Mouse (Mus musculus) ES-Bruce4 (cell line): ENCODE results near the gene Adgrg6. TPM values are rescaled to one million over a fixed set of nuclear protein-coding genes. Genes with fewer than 3 reads are reported as not detected.

Experiments used
- H3K27ac ChIP-seq: 2 replicates; pipeline ENCODE4 v1.5.1; 2012; ENCODE audit warnings: low read length, inconsistent platforms; ENCODE audit not compliant: insufficient read depth
- H3K27me3 ChIP-seq: 2 replicates; pipeline ENCODE4 v1.6.1; 2012; ENCODE audit warnings: mild to moderate bottlenecking, low read length, inconsistent platforms; ENCODE audit not compliant: control insufficient read depth, poor library complexity, insufficient read depth, severe bottlenecking
- H3K36me3 ChIP-seq: 2 replicates; pipeline ENCODE4 v1.6.1; 2012; ENCODE audit warnings: inconsistent platforms, mild to moderate bottlenecking, low read length, moderate library complexity; ENCODE audit not compliant: control insufficient read depth, poor library complexity, insufficient read depth, severe bottlenecking
- H3K4me1 ChIP-seq: one replicate; pipeline ENCODE4 v1.8.1; 2011; ENCODE audit warnings: low read length; ENCODE audit not compliant: control insufficient read depth, insufficient read depth
- H3K4me3 ChIP-seq: 2 replicates; pipeline ENCODE4 v1.5.1; 2011; ENCODE audit warnings: low read depth, mild to moderate bottlenecking, low read length
- H3K9ac ChIP-seq: 2 replicates; pipeline ENCODE4 v1.6.1; 2012; ENCODE audit warnings: low read depth, mild to moderate bottlenecking, inconsistent platforms; ENCODE audit not compliant: poor library complexity, severe bottlenecking
- H3K9me3 ChIP-seq: replicated peaks from 2 replicates; pipeline ENCODE4 v1.6.1; 2012; ENCODE audit warnings: mild to moderate bottlenecking, low read length, inconsistent platforms; ENCODE audit not compliant: control insufficient read depth, poor library complexity, insufficient read depth, severe bottlenecking
- CTCF ChIP-seq: IDR thresholded peaks from one replicate; pipeline ENCODE4 v1.8.1; 2011; ENCODE audit warnings: low read depth, low read length
- EP300 ChIP-seq: IDR thresholded peaks from 2 replicates; pipeline ENCODE4 v1.6.1; 2011; ENCODE audit warnings: low read depth, low read length; ENCODE audit not compliant: insufficient read depth
- POLR2A ChIP-seq: IDR thresholded peaks from one replicate; pipeline ENCODE4 v1.8.1; 2011; ENCODE audit warnings: low read length; ENCODE audit not compliant: insufficient read depth
- polyA plus RNA-seq: library from polyadenylated mRNA; stranded (reverse); fragments of >200 nt; gene quantifications from 2 replicates; pipeline ENCODE4 v1.2.4, GENCODE M21; 2011; ENCODE audit warnings: low read depth; ENCODE audit not compliant: missing spikeins, insufficient read depth, insufficient read length

Gene Adgrg6
- polyA plus RNA-seq, 1 experiment: 1.8 TPM

DNA sequence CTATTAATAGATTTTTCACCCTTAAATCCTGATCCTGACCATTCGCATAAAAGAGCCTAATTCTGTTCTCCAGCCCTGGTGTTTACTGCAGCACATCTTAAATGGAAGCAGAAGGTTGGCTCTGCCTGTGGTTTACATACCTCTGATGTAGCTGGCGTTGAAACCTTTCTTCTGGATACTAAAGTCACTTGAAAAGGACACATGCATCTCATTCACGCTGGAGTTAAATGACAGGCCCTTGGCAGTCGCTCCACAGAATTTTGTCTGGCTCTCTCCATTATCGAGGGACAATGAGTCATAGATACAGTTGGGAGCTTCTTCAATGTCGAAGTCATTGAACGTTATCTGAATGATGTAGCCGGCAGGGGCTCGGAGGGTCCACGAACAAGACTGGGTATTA is 76.8 kb downstream of the Adgrg6 start:
- no peaks in the 10 kb centered on the region for H3K9me3 ChIP-seq
- H3K9ac ChIP-seq: no peak overlapping the region
- H3K4me1 ChIP-seq: no peaks in the 10 kb centered on the region
- no peaks in the 10 kb centered on the region for H3K36me3 ChIP-seq
- H3K27me3 ChIP-seq: no peaks in the 10 kb centered on the region
- H3K4me3 ChIP-seq: no peak overlapping the region
- H3K27ac ChIP-seq: no peak overlapping the region
- TF ChIP-seq EP300: no peak
- no peak for TF ChIP-seq POLR2A
- no peak for TF ChIP-seq CTCF

DNA sequence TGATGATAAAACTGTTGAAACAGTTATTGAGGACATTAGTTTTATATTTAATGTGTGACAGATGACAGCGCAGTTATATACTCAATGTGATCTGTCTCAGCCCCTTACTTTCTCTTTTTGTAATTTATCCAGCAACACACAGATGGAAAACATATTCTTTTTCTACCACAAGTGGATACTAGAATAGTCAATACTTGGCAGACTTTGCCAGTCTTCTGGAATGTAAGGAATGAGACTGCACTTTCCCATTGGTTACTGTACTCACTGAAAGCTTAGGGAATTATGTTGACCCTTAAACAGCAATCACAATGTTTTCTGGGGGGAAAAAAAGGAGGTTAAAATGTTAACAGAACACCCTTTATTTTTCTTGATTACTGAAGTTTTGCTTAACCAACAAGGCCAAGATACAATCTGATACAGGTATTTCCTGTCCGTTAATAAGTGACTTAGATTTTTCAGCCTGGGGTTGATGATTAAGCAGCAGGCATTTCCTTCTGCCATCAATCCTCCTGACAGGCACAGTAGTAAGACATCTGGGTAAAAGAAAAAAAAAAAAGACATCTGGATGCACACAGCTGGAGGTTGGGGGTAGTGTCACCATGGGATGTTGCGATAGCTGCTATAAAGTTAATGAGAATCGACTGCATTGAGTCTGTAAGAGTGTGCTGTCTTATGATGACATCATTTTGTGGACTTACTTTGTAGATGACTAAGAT is 81.5 kb downstream of the Adgrg6 start:
- Histone ChIP-seq H3K4me3 (no peak overlapping the region), H3K27me3 (no peaks in the 10 kb centered on the region), H3K36me3 (no peaks in the 10 kb centered on the region), H3K9me3 (no peaks in the 10 kb centered on the region), H3K27ac (no peak overlapping the region), H3K4me1 (no peaks in the 10 kb centered on the region), H3K9ac (no peak overlapping the region)
- TF ChIP-seq EP300 (no peak), POLR2A (no peak), CTCF (no peak)

DNA sequence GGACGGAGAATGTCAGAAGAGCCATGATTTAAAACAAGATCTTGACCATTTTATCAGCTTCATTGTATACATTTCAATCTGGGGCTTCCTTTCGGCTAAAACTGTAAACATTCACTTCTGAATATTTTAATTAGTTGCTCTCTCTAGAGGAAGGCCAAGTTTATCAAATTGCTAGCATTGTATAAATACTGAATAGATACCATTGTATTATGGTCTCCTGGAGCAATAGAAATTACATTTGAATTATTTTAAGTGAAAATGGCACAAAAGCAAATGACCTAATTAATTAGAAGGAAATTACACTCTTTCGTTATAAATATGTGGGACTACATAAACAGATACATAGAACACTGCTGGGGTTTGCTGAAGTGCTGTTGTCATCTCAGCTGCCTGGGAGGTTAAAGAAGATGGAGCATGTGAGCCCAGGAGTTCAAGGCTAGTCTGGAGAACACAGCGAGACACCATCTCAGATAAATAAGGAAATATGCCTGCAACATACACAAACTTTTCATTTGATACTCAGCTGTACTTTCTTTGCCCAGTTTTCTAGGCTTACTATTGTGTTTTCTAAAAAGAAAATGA is 84.4 kb downstream of the Adgrg6 start:
- no peaks in the 10 kb centered on the region for H3K36me3 ChIP-seq
- H3K27me3 ChIP-seq: no peaks in the 10 kb centered on the region
- no peaks in the 10 kb centered on the region for H3K4me1 ChIP-seq
- no peak overlapping the region for H3K4me3 ChIP-seq
- H3K9me3 ChIP-seq: no peaks in the 10 kb centered on the region
- H3K27ac ChIP-seq: no peak overlapping the region
- no peak overlapping the region for H3K9ac ChIP-seq
- no peak for TF ChIP-seq CTCF

DNA sequence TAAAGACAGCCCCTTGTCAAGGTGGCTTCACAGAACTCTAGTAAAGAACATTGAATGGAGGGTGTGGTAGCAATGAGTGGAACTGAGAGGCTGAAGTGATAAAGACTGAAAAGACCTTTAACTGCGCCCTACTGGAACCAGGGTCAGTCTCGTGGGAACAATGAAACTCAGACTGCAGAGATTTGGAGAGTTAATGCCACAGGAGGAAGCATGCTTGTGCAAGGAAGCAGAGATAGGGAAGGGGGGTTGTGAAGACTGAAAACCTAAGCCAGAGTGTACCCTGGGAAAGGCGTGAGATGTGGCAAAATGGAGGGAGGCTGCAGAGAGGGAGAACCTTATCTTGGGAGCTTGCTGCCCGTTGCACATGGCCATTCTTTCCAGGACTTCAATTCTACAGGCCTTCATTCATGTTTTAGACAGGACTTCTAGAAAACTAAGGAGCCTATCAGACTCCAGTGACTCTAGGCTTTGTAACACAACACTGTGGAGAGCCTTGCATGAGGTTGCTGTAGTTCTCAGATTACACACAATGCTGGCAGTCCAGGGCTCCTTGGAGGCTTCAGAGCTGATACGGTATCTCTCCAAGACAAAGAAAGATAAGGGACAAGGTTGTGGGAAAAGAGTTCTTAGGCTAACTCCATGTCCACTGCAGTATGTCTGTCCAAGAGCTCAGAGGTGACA is 85.1 kb downstream of the Adgrg6 start:
- no peak for TF ChIP-seq POLR2A
- no peak for TF ChIP-seq CTCF
- TF ChIP-seq EP300: no peak
- Histone ChIP-seq H3K4me3 (no peak overlapping the region), H3K27ac (no peak overlapping the region), H3K9ac (no peak overlapping the region), H3K27me3 (no peaks in the 10 kb centered on the region), H3K4me1 (no peaks in the 10 kb centered on the region), H3K9me3 (no peaks in the 10 kb centered on the region), H3K36me3 (no peaks in the 10 kb centered on the region)

DNA sequence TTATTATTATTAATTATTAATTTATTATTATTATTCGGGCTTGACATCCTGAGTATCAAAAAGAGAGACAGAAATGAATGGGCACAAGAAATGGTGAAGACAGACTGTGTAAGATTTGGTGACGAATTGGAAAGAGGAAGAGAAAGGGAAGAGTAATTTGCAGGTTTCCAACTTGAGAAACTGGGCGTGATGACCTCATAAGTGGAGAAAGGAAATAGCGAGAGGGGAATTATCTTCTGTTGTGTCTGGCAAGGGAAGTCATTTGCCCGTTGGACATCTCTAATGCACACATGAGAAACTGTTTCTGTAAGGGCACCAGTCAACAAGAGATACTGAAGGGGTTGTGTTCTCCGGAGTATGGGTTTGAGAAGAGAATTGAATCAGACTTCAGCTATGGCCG is 85.6 kb downstream of the Adgrg6 start:
- no peak for TF ChIP-seq EP300
- TF ChIP-seq POLR2A: no peak
- Histone ChIP-seq H3K4me3 (no peak overlapping the region), H3K27ac (no peak overlapping the region), H3K9ac (no peak overlapping the region), H3K27me3 (no peaks in the 10 kb centered on the region), H3K36me3 (no peaks in the 10 kb centered on the region), H3K4me1 (no peaks in the 10 kb centered on the region), H3K9me3 (no peaks in the 10 kb centered on the region)

DNA sequence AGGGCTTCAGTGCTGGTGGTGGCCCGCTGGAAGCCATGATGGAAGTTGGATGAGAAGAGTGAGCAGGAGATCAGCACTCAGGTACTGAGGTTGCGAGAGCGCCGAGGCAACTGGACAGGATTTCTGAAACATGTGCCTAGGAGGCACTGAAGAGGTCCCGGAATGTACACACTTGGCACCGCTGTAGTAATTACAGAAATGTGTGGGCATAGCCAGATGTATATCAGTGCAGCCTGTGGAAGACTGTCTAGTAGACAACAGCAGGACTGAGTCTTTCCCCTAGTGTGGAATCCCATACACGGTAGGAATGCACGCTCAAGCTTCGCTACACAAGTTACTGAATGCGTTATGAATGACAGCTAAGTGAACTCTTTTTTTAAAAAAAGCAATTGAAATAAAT is 86.1 kb downstream of the Adgrg6 start:
- Histone ChIP-seq H3K9ac (no peak overlapping the region), H3K27ac (no peak overlapping the region), H3K27me3 (no peaks in the 10 kb centered on the region), H3K4me3 (no peak overlapping the region), H3K4me1 (no peaks in the 10 kb centered on the region), H3K9me3 (no peaks in the 10 kb centered on the region), H3K36me3 (no peaks in the 10 kb centered on the region)
- TF ChIP-seq POLR2A: no peak
- no peak for TF ChIP-seq CTCF
- no peak for TF ChIP-seq EP300
